Mouse (Mus musculus) T-helper 1 cell (primary cell): Measurements from ENCODE around the gene Avil.

ENCODE experiments used
- in situ Hi-C: fragments of 300-600 bp; cut with MboI, MseI; formaldehyde crosslinking; loops from one replicate; pipeline ENCODE4 v1.15.1; 2025; ENCODE audit warnings: high pct_unique_total_duplicates

The Avil gene

DNA sequence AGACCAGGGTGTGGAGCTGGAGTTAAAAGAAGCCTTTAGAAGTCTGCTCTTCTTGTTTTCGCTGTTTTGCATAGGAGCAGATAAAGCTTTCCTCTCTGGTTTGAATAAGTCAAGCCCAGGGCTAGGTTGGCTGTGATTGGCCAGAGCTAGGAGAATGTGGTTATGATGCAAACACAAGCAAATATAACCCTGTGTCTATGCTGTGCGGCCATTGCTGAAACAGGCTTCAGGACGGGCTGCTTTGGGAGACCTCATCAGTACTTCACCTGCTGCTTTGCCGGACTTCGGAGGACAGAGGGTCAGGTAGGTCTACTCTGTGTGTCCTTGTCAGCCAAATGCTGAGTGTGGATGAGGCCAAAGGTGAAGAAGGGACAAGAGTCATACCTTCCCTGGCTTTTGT lies at the start of gene Avil:
Gene Avil (plus strand): TSS at position 181 of the 400 bp plus-strand sequence.
- in situ Hi-C loops, result no loop called here

DNA sequence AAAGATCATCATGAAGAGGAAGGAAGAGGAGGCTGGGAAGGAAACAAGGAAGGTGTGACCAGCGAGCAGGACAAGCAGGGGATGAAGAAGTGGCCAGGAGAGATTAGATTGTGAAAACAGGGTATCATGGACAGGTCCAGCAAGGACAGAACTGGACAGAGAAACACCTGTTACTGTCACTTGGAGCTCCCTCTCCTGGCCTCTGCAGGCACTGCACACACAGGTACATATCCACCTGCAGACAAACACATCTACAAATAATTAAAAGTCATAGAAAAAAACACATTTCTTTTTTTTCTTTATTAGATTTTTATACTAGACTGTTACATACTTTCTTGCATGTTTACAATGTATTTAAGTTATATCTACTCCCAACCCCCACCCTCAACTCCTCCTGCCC lies 48.1 kb upstream of the Avil start:
- in situ Hi-C loops, result no loop called here

GRCm38 (mm10) chr10:126953029-126953471 lies 47.5 kb upstream of the Avil start:
- in situ Hi-C loops, result no loop called here

- in situ Hi-C loops, result no loop called here
These were observed 43.7 kb upstream of the Avil start for GRCm38 (mm10) chr10:126956692-126957358.

DNA sequence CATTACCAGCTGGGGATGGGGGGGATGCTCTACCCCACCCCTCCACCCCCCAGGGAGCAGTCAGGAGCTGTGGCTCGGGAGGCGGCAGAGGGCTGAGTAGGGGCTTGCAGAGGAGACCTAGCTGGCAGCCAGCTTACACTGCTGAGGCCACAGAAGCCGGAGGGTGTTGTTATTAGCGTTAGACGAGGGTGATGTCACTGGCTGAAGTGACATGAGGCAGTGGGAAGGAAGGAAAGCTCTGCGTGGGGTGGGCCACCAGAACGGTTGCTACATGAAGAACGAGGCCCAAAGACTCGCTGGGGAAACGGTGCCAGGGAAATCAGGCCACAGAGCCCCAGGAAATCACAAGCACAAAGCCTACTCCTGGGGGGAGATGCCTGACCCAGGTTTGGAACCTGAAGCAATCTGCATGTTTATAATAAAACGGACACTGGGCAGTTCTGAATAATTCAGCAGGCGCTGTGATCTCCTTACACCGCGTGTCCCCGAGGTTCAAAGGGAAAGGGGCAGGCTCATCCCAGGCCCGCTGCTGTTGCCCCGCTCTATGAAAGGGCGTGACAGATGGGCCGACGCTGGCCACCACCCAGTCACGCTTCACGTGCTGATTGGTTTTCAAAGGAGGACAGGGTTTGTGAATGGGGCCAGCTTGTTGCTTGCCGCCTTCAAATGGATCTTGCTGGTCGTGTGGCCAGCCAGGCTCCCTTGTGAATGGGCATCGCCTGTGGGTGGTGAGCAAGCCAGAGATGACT lies 43.0 kb upstream of the Avil start:
- in situ Hi-C loops, result no loop called here

DNA sequence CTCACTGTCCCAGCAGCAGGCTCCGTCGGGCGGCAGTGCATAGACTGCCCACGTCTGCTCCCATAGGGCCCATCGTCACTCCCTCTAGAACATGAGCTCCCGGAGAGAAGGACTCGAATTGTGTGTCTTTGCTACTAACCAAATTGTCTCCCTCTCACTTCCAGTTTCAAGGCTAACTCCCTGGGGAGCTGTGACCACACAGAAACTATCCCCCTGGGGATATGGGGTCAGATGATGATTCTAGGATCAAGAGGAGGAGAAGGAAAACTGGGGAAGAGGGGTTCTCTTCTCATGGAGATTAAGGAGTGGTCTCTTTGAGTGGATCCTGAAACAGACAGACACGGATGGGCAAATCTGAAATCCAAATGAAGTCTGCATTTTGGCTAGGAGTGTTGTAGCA lies 40.0 kb upstream of the Avil start:
- in situ Hi-C loops, result no loop called here

GRCm38 (mm10) chr10:126961757-126962156 lies 38.8 kb upstream of the Avil start:
- in situ Hi-C loops, result no loop called here

DNA sequence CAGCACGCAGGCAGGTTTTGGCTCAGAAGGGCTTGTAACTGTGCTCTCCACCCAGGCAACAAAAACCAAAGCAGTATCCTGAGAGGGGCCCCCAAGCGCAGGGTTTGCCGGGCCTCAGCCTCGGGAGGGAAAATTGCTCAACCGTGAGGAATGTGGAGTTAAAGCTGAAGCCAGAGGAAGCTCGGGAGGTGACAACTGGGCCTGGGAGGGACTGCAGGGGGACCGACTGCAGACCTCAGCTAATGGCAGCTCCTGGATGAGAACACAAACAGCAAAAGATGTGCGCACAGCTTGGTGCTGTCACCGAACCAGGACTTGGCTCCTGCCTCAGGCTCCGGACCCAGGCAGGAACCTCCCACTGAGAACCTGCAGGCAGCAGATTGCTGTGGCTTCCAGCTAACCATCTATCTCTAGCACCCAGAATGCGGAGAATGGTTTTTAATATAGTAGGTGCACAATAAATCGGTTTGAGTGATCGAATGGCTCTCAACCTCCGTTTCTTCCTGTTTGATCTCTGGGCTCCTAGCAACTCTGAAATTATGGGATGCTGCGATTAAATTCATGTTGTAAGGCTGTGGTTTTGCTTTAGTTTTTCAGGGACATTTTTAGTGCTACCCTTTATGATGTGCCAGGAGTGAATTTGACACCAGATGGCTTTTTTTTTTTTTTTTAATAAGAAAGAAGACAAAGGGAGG lies 38.1 kb upstream of the Avil start:
- in situ Hi-C loops, result no loop called here

- in situ Hi-C loops, result no loop called here
These were observed 37.6 kb upstream of the Avil start for GRCm38 (mm10) chr10:126962966-126963330.

GRCm38 (mm10) chr10:126963821-126964220 lies 36.7 kb upstream of the Avil start:
- in situ Hi-C loops, result no loop called here

DNA sequence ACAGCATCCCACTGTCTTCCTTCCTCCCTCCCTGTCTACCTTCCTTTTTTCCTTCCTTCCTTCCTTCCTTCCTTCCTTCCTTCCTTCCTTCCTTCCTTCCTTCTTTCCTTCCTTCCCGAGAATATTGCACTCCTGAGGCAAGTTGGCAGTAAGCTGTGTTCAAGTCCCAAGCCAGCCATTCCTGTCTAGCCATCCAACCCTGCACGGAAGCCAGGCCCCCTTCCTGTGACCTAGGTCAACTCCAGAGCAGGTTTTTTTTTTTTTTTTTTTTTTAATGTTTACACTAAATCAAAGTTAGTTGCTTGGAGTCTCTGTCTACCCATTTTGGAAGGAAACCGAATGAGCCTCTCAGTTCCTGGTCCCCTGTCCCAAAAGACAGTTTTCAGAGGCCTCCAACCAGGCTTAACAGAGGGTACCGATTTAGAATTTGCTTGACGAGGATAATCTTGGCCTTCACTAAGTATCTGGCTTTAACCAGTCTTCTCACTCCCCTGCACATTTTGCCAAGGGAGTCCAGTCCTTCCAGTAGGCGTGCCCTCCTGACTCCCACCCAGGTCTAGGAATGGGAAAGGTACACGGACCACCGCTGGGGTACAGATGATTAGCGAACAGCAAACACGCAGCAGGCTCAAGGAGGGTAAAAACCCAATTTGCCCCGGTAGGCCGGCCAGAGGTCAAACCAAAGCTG lies 29.0 kb upstream of the Avil start:
- in situ Hi-C loops, result no loop called here

DNA sequence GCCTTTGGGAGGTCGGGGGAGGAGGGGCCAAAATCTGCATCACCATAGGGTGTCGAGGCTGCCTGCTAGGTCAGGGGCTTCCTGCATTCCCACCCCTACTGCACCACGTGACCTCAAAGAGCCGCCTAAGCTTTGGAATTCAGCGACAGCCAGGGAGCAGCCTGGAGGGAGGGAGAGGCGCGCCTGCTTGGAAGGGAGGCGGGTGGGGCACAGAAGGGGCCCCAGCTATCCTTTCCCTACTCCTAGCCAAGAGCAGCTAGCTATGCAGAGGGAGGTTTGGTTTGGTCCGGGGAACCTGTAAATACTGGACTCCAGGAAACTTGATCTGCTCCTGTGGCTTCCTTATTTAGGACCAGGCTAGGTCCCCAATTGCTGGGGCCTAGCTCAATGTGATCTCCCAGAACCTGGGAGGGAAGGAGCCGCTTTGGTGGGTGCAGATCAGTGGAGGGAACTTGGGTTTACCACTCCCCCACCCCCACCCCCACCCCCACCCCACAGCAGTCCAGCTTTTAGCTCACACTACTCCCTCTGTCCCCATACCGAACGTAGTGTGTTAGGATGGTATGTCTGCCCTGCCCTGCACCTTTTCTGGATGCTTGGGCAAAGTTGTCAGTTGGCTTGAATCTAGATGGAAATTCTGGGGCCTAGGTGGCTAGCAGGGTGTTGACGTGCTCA lies 28.3 kb upstream of the Avil start:
- in situ Hi-C loops, result no loop called here

DNA sequence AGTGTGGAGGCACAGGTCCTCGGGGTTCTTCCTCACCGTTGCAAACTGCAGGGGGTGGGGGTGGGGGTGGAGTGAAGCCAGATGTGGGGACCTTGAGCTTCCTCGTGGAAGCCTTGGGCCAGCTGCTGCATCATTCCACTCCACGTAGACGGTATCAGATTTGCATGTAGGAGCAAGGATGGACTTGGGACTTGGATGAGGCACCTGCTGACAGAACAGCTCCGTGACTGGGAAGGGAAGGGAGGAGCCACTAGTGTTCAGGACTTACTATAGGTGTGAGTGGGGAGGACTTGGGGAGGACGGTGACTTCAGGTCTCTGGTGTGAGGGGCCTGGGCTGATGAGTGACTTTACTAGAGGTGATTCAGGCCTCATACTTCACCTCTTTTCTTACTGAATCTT lies 27.5 kb upstream of the Avil start:
- in situ Hi-C loops, result no loop called here

DNA sequence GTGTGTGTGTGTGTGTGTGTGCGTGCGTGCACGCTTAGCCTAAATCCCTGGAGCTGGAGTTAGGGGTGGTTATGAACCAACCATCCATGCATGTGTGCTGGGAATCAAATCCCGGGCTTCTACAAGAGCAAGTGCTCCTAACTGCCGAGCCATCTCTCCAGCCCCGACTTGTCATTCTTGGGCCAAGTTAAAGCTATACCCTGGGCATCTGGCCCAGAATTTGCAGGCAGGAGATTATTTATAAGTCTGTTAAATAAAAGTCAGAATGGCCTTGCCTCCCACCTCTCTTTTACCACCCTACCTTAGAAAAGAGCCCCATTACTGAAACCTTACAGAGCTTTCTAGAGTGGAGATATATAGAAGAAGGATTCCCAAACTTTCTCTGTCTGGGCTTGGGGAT lies 24.8 kb upstream of the Avil start:
- in situ Hi-C loops, result no loop called here

DNA sequence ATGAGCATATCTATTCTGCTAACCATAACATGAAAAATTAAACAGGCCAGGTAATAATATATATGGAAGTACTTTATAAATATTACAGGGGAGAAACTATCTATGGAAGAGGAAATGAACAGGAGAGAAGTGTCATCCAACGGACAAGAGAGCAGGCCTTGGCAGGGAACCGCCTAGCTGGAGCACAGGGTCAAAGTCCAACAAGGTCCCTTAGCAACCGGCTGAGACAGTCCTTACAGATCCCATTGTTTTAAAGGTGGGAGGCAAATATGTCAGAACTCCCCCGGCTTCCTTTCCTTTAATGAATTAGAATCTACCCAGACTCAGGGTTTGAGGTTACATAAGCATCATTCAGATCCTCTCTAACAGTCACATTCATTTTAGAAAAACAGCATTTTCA lies 23.4 kb upstream of the Avil start:
- in situ Hi-C loops, result no loop called here

GRCm38 (mm10) chr10:126978277-126978994 lies 22.1 kb upstream of the Avil start, which contains the start of gene Ctdsp2:
Ctdsp2 (plus strand) TSS chr10:126978717.
- in situ Hi-C loops, result no loop called here

DNA sequence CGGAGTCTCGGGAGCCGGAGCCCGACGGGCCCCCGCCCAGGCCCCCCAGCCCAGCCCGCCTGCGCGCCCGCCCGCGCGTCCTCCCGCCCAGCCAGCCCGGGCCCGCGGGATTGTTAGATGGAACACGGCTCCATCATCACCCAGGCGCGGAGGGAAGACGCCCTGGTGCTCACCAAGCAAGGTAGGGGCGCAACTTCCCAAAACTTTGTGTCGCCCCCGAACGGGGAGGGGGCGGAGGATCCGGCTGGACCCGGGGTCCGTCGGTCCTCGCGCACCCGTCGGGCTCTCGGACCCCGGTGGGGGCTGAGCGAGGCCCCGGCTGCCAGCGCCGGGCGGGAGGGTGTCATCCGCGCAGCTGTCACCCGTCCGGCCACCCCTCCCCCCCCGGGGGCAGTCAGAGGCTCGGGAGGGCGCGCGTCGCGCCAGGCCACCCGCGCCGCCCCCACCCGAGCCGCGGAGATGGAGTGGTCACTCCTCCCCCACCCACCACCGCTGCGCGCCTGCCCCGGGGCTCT lies 21.3 kb upstream of the Avil start:
- in situ Hi-C loops, result no loop called here

GRCm38 (mm10) chr10:126979636-126980151 lies 20.8 kb upstream of the Avil start:
- in situ Hi-C loops, result loop anchor here (5.0 kb wide), 1 partner anchor 57 kb away; no protein-coding TSS in a partner anchor

GRCm38 (mm10) chr10:126980221-126980932 lies 20.1 kb upstream of the Avil start:
- in situ Hi-C loops, result loop anchor here (5.0 kb wide), 1 partner anchor 58 kb away; no protein-coding TSS in a partner anchor
